Mouse (Mus musculus) layer of hippocampus, postnatal 36 days (tissue): Measurements from ENCODE around the gene Tnpo3. TPM values are rescaled to one million over a fixed set of nuclear protein-coding genes. Genes with fewer than 3 reads are reported as not detected.
"Not testable (repeated sequence)": the region's sequence is repeated elsewhere in the genome, so short reads cannot be mapped to it uniquely, and the experiment has no call there.

Experiments used
- DNase-seq, 2 experiments: peaks; one replicate each; pipeline ENCODE4 v3.0.0; 2022
- total RNA-seq, 2 experiments: library from RNA; stranded (reverse); gene quantifications; 2 replicates each; pipeline ENCODE4 v1.2.3; 2021

Tnpo3 gene
- total RNA-seq, 2 experiments from 2014 or later, result 72.3 to 73.1 TPM

GRCm38 (mm10) chr6:29620840-29621543 is 11.3 kb upstream of the Tnpo3 start:
- DNase-seq, result no peak

GRCm38 (mm10) chr6:29620176-29620575 is 10.5 kb upstream of the Tnpo3 start:
- no peak for DNase-seq

GRCm38 (mm10) chr6:29610020-29610640 is 443 bp upstream of the Tnpo3 start:
- not testable (repeated sequence) for DNase-seq

- DNase-seq, result no peak
Measured at GRCm38 (mm10) chr6:29600188-29600587, 9.5 kb downstream of the Tnpo3 start.

- DNase-seq, result no peak
Measured at GRCm38 (mm10) chr6:29595656-29596055, 14.0 kb downstream of the Tnpo3 start.

GRCm38 (mm10) chr6:29581202-29581601 is 28.5 kb downstream of the Tnpo3 start:
- no peak for DNase-seq

GRCm38 (mm10) chr6:29580770-29581169 is 28.9 kb downstream of the Tnpo3 start:
- DNase-seq, result no peak

GRCm38 (mm10) chr6:29576388-29576787 is 33.3 kb downstream of the Tnpo3 start:
- DNase-seq, result not testable (repeated sequence)

GRCm38 (mm10) chr6:29557112-29557511 is 52.6 kb downstream of the Tnpo3 start:
- DNase-seq, result no peak

GRCm38 (mm10) chr6:29552526-29552925 is 57.2 kb downstream of the Tnpo3 start:
- DNase-seq, result no peak

GRCm38 (mm10) chr6:29548086-29548485 is 61.6 kb downstream of the Tnpo3 start:
- no peak for DNase-seq

GRCm38 (mm10) chr6:29547582-29547981 is 62.1 kb downstream of the Tnpo3 start:
- DNase-seq, result no peak

- DNase-seq, result no peak
Measured at GRCm38 (mm10) chr6:29545611-29546010, 64.1 kb downstream of the Tnpo3 start.

- no peak for DNase-seq
Measured at GRCm38 (mm10) chr6:29540956-29541355, 68.7 kb downstream of the Tnpo3 start.

GRCm38 (mm10) chr6:29540223-29540622 is 69.5 kb downstream of the Tnpo3 start:
- DNase-seq, result no peak

- no peak for DNase-seq
Measured at GRCm38 (mm10) chr6:29539502-29539901, 70.2 kb downstream of the Tnpo3 start.

- no peak for DNase-seq
Measured at GRCm38 (mm10) chr6:29537221-29537620, 72.5 kb downstream of the Tnpo3 start.

GRCm38 (mm10) chr6:29536651-29537193 is 73.0 kb downstream of the Tnpo3 start:
- peak in 1 of 2 experiments; percentile 42 for DNase-seq

GRCm38 (mm10) chr6:29535316-29535715 is 74.4 kb downstream of the Tnpo3 start:
- DNase-seq, result no peak

- no peak for DNase-seq
Measured at GRCm38 (mm10) chr6:29530050-29530449, 79.6 kb downstream of the Tnpo3 start.

GRCm38 (mm10) chr6:29529444-29529820 is 80.3 kb downstream of the Tnpo3 start:
- no peak for DNase-seq

- no peak for DNase-seq
Measured at GRCm38 (mm10) chr6:29528561-29529443, 80.9 kb downstream of the Tnpo3 start.

GRCm38 (mm10) chr6:29528165-29528505 is 81.6 kb downstream of the Tnpo3 start:
- no peak for DNase-seq
